Mouse (Mus musculus) limb, embryonic 15.5 days (tissue): ENCODE results near the gene Gpr4. TPM values are rescaled to one million over a fixed set of nuclear protein-coding genes. Genes with fewer than 3 reads are reported as not detected.
A peak's percentile ranks its signal among the peaks of the same experiment; 100 is the strongest.

Experiments used
- ATAC-seq: fragments of 200-750 bp; cut with Nextera tagmentation; 2 replicates; pipeline ENCODE4 v1.8.0; 2017; ENCODE audit warnings: low read depth, moderate TSS enrichment; ENCODE audit not compliant: insufficient number of reproducible peaks, low FRiP score, low TSS enrichment
- H3K27ac ChIP-seq: fragments of 300-500 bp; sonication (generic); 2 replicates; pipeline ENCODE4 v1.5.1; 2015; ENCODE audit warnings: moderate library complexity, mild to moderate bottlenecking, inconsistent platforms
- H3K27me3 ChIP-seq: fragments of 300-500 bp; sonication (generic); 2 replicates; pipeline ENCODE4 v1.6.1; 2015; ENCODE audit warnings: inconsistent platforms
- H3K36me3 ChIP-seq: fragments of 300-500 bp; sonication (generic); 2 replicates; pipeline ENCODE4 v1.6.1; 2015; ENCODE audit warnings: inconsistent platforms
- H3K4me1 ChIP-seq: fragments of 300-500 bp; sonication (generic); 2 replicates; pipeline ENCODE4 v1.6.1; 2015; ENCODE audit warnings: inconsistent platforms
- H3K4me2 ChIP-seq: fragments of 300-500 bp; sonication (generic); 2 replicates; pipeline ENCODE4 v1.6.1; 2015; ENCODE audit warnings: mild to moderate bottlenecking, inconsistent platforms
- H3K4me3 ChIP-seq: fragments of 300-500 bp; sonication (generic); 2 replicates; pipeline ENCODE4 v1.5.1; 2015; ENCODE audit warnings: mild to moderate bottlenecking, inconsistent platforms
- H3K9ac ChIP-seq: fragments of 300-500 bp; sonication (generic); 2 replicates; pipeline ENCODE4 v1.6.1; 2015; ENCODE audit warnings: inconsistent platforms
- H3K9me3 ChIP-seq: fragments of 300-500 bp; sonication (generic); 2 replicates; pipeline ENCODE4 v1.6.1; 2016; ENCODE audit warnings: inconsistent platforms
- WGBS: fragments of 180-500 bp; shearing (Covaris S2); methylation state at CpG from one replicate; pipeline ENCODE4 v1.1.7; 2015; 5-methylcytosine and 5-hydroxymethylcytosine counted together
- microRNA counts: library from miRNA; unstranded; fragments of <30 nt; microRNA quantifications from one replicate; lab custom pipeline; 2016
- microRNA-seq: library from miRNA; unstranded; fragments of <30 nt; microRNA quantifications from one replicate; pipeline ENCODE4, GENCODE M21; 2016
- polyA plus RNA-seq: library from polyadenylated mRNA; unstranded; fragments of >200 nt; fragmentation: Nextera tagmentation; extraction: Ambion mirVana; gene quantifications from 2 replicates; pipeline ENCODE4 v1.2.1, GENCODE M21; 2015

The Gpr4 gene
- polyA plus RNA-seq, 1 experiment from 2014 or later: 3.0 TPM

DNA sequence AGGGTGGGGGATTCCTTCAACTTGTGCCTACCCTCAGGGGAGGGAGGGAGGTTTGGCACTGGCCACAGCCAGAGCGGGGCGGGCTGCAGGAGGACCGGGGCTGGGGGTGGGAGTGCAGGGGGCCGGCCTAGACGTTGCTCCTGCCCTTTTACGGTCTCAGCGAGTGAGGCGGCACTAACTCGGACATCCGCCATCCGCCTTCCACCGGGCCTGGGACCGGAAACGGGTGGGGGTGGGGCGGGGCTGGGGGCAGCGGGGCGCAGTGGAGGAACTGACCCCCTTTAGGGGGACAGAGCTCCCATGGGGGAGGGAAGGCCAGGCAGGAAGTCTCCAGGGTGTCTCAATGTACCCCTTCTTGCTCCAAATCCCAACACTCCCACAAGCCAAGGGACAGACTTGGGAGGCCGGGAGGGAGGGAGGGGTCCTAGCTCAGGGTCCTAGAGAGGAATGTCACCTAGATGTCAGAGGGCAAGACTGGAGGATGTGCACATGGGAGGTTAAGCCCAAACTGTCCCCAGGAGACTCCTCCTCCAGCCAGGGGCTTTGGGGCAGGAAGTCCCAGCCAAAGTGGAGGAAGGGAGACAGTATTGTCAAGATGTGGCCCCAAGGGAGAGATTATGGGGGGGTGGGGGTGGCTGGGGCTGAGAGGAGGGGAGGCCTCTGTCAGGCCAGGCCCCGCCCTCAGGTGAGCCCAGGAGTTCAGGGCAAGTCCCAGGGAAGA, 57.5 kb downstream of the Gpr4 start:
- no peaks in the 10 kb centered on the region for H3K27me3 ChIP-seq
- peak overlapping the region; percentile 98 for H3K4me3 ChIP-seq
- peak overlapping the region; percentile 97 for H3K27ac ChIP-seq
- H3K9ac ChIP-seq: peak overlapping the region; percentile 87
- ATAC-seq: no peak
- peaks cover 47% of the 10 kb centered on the region for H3K4me1 ChIP-seq
- H3K4me2 ChIP-seq: peak overlapping the region; percentile 95
- peaks cover 18% of the 10 kb centered on the region for H3K36me3 ChIP-seq
- under 1% methylated on average over 18 of the region's 19 CpGs for WGBS
- H3K9me3 ChIP-seq: no peaks in the 10 kb centered on the region

DNA sequence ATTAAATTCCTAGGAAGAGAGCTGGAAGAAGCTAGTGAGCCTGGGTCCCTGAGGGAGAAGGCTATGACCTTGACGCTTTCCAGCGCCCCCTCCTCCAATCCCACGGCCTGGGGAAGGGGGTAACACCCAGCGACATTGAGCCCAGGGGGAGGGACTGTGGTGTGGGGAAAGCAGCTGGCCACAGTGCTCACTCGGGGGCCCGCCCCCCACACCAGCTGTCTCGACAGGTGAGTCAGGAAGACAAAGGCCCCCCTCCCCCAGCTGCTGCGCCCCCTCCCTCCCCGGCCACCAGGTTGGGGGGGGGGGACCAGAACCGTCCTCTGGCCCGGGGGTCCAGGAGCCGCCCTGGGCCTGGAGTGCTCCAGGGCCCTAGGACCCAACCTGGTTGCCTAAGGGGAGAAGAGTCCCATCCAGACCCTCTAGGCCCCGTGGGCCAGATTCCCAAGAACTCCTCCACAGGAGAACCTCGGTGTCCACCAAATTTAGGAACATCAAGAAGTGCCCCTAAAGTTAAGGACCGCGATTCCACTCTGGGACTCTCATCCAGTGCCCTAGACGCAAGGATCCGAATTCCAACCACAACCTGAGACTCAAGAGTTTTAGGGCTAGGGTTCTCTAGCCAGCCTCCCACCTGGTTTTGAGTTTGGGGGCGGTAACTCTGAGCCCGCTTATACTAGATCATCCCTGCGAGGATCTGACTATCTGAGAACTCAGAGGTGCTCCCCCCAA, 58.3 kb downstream of the Gpr4 start:
- no peaks in the 10 kb centered on the region for H3K27me3 ChIP-seq
- under 1% methylated on average over 20 of the region's 21 CpGs for WGBS
- H3K4me2 ChIP-seq: peak overlapping the region; percentile 95
- no peak for ATAC-seq
- peaks cover 41% of the 10 kb centered on the region for H3K4me1 ChIP-seq
- H3K4me3 ChIP-seq: peak overlapping the region; percentile 98
- no peaks in the 10 kb centered on the region for H3K9me3 ChIP-seq
- H3K36me3 ChIP-seq: peaks cover 13% of the 10 kb centered on the region; the same call in 1 of the 2 replicates
- peak overlapping the region; percentile 97 for H3K27ac ChIP-seq
- peak overlapping the region; percentile 87 for H3K9ac ChIP-seq

DNA sequence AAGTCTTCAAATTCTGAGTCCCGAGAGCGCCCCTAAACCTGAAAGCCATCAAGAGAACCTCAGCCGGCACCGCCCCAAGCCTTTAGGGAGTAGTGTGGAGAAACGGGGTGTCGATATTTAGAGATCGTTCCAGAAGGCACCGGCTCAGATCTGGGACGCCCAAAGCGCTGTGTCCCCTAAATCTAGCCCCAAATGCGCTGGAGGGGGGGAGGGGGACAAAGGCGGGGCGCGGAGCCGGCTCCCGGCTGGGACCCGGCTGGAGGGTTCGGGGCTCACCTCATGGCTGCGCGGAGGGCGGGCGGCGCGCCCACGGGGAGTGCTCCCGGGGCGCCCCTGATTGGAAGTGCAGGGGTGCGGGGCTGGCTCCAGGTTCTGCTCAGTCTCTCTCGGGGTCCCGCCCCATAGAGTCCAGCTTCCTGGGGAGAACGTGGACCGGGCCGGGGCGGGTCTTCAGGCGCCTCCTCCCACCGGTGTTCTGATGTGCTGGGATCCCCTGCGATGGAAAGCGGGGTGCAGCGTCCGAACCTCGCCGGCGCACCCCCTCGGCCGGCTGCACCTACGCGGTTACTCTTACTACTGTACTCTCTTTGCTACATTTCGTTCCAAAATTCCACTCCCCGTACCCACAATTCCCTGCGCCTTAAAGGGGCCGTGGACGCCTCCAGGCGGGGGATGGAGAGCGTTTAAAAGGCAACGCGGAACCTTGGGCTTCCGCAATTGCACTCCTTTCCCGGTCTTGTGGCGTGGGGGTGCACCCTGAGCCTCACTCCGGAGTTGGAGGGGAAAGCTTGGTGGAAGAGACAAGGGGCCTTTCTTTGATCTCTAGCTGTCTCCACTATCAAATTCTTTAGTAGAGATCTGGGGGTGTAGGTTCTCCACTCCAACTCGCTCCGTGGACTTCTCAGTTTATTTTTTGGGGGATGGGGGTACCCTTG, 59.2 kb downstream of the Gpr4 start, which contains the start of gene Vasp:
Gene Vasp, minus strand, starts transcription at position 580 of the 935 bp plus-strand sequence.
- H3K9ac ChIP-seq: peak within 1 kb of the TSS; percentile 87
- peak within 1 kb of the TSS; percentile 98 for H3K4me3 ChIP-seq
- under 1% methylated on average over 62 of the region's 62 CpGs for WGBS
- peaks cover 8% of the 10 kb centered on the region; the same call in 1 of the 2 replicates for H3K36me3 ChIP-seq
- peak within 1 kb of the TSS; percentile 95 for H3K4me2 ChIP-seq
- H3K9me3 ChIP-seq: no peaks in the 10 kb centered on the region; the same call in 1 of the 2 replicates
- peaks cover 33% of the 10 kb centered on the region for H3K4me1 ChIP-seq
- H3K27me3 ChIP-seq: no peaks in the 10 kb centered on the region
- ATAC-seq: peak; percentile 68
- peak within 1 kb of the TSS; percentile 97 for H3K27ac ChIP-seq

DNA sequence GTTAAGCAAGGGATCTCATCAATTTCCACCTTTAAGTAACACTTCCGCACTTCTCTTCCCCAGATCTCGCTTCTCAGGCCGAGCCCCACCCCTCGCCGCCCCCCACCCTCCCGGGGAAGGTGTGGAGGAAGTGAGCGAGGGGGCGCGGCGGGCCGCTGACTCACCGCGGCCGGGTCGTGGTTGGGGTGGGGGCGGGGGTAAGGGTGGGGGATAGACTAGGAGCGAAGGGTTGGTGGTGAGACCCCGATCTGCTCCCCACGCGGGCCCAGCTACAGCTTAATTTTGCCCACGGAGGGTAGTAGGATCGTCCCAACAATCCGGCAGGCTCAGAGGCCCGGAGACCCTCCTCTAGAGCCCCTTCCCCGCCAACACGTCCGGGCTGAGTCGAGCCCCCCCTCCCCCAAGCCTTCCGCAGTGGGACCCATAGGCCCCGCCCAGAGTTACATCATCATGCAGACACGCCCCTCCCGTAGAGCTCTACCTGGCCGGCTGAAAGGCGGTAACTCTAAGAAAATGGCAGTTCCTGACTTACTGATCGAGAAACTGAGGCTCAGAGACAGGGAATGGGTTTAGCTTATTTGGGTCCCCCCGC, 59.9 kb downstream of the Gpr4 start:
- peaks cover 6% of the 10 kb centered on the region; the same call in 1 of the 2 replicates for H3K36me3 ChIP-seq
- H3K27me3 ChIP-seq: no peaks in the 10 kb centered on the region
- H3K4me2 ChIP-seq: peak overlapping the region; percentile 95
- ATAC-seq: peak; percentile 77
- H3K4me1 ChIP-seq: peaks cover 27% of the 10 kb centered on the region
- H3K9me3 ChIP-seq: no peaks in the 10 kb centered on the region; the same call in 1 of the 2 replicates
- peak overlapping the region; percentile 97 for H3K27ac ChIP-seq
- H3K9ac ChIP-seq: peak overlapping the region; percentile 87
- H3K4me3 ChIP-seq: peak overlapping the region; percentile 98
- WGBS: under 1% methylated on average over 35 of the region's 36 CpGs

MicroRNAs encoded within 50 kb of the gene (microRNA counts, 519-probe panel; counts per million panel counts)
- microRNA mmu-miR-330 (lab: Ali Mortazavi, UCI): 1,268 counts per million, percentile 10 among the panel's probes with 10 or more counts

Small RNA genes lying within 50 kb of the gene (microRNA-seq; reads per million reads assigned to microRNA genes)
- 185 reads per million, percentile 57 among the genes with 10 or more reads in this experiment for gene Mir330

Other genes starting within 250 kb of the Gpr4 start
- not detected in 2 replicates for gene Nanos2, start 225.1 kb upstream of the Gpr4 start, polyA plus RNA-seq
- 5.2 and 5.3 TPM in 2 replicates for gene Mypop, start 221.3 kb upstream of the Gpr4 start, polyA plus RNA-seq
- gene Irf2bp1, start 208.5 kb upstream of the Gpr4 start, polyA plus RNA-seq: 24.0 and 26.1 TPM in 2 replicates
- gene Foxa3, start 189.0 kb upstream of the Gpr4 start, polyA plus RNA-seq: 3.8 and 3.9 TPM in 2 replicates
- gene Sympk, start 188.2 kb upstream of the Gpr4 start, polyA plus RNA-seq: 28.8 and 32.7 TPM in 2 replicates
- gene Rsph6a, start 157.8 kb upstream of the Gpr4 start, polyA plus RNA-seq: not detected in 2 replicates
- 15.0 and 15.5 TPM in 2 replicates for gene Dmwd, start 136.3 kb upstream of the Gpr4 start, polyA plus RNA-seq
- 32.5 and 64.0 TPM in 2 replicates for gene Dmpk, start 128.7 kb upstream of the Gpr4 start, polyA plus RNA-seq
- 11.5 and 13.5 TPM in 2 replicates for gene Six5, start 117.9 kb upstream of the Gpr4 start, polyA plus RNA-seq
- 2.4 and 2.6 TPM in 2 replicates for gene Gm4969, start 94.2 kb upstream of the Gpr4 start, polyA plus RNA-seq
- 16.1 and 16.9 TPM in 2 replicates for gene Fbxo46, start 92.7 kb upstream of the Gpr4 start, polyA plus RNA-seq
- gene Qpctl, start 63.2 kb upstream of the Gpr4 start, polyA plus RNA-seq: 13.7 and 13.8 TPM in 2 replicates
- gene Snrpd2, start 62.8 kb upstream of the Gpr4 start, polyA plus RNA-seq: 124 and 130 TPM in 2 replicates
- 1.0 and 1.2 TPM in 2 replicates for gene Gipr, start 46.4 kb upstream of the Gpr4 start, polyA plus RNA-seq
- 8.7 and 12.8 TPM in 2 replicates for gene Eml2, start 36.1 kb upstream of the Gpr4 start, polyA plus RNA-seq
- 28.4 and 31.5 TPM in 2 replicates for gene Opa3, start 15.8 kb downstream of the Gpr4 start, polyA plus RNA-seq
- 73.8 and 84.0 TPM in 2 replicates for gene Vasp, start 59.3 kb downstream of the Gpr4 start, polyA plus RNA-seq
- 0.16 and 0.19 TPM in 2 replicates for gene Ppm1n, start 67.5 kb downstream of the Gpr4 start, polyA plus RNA-seq
- 21.4 and 48.2 TPM in 2 replicates for gene Rtn2, start 70.1 kb downstream of the Gpr4 start, polyA plus RNA-seq
- 0.29 and 0.41 TPM in 2 replicates for gene Fosb, start 97.5 kb downstream of the Gpr4 start, polyA plus RNA-seq
- 75.7 and 75.9 TPM in 2 replicates for gene Ercc1, start 132.2 kb downstream of the Gpr4 start, polyA plus RNA-seq
- gene Cd3eap, start 146.9 kb downstream of the Gpr4 start, polyA plus RNA-seq: 32.9 and 34.2 TPM in 2 replicates
- 20.0 and 24.8 TPM in 2 replicates for gene Ppp1r13l, start 147.2 kb downstream of the Gpr4 start, polyA plus RNA-seq
- gene Ercc2, start 169.5 kb downstream of the Gpr4 start, polyA plus RNA-seq: 14.0 and 14.9 TPM in 2 replicates
- 37.5 and 37.6 TPM in 2 replicates for gene Klc3, start 191.6 kb downstream of the Gpr4 start, polyA plus RNA-seq
- gene Ckm, start 192.2 kb downstream of the Gpr4 start, polyA plus RNA-seq: 139 and 815 TPM in 2 replicates
- gene Mark4, start 246.3 kb downstream of the Gpr4 start, polyA plus RNA-seq: 8.2 and 9.3 TPM in 2 replicates